Mouse (Mus musculus): ENCODE results near the gene Etl4.

Etl4 gene

GRCm38 (mm10) chr2:20583032-20583431 is 673.5 kb downstream of the Etl4 start:
- DNase-seq, result no peak

DNA sequence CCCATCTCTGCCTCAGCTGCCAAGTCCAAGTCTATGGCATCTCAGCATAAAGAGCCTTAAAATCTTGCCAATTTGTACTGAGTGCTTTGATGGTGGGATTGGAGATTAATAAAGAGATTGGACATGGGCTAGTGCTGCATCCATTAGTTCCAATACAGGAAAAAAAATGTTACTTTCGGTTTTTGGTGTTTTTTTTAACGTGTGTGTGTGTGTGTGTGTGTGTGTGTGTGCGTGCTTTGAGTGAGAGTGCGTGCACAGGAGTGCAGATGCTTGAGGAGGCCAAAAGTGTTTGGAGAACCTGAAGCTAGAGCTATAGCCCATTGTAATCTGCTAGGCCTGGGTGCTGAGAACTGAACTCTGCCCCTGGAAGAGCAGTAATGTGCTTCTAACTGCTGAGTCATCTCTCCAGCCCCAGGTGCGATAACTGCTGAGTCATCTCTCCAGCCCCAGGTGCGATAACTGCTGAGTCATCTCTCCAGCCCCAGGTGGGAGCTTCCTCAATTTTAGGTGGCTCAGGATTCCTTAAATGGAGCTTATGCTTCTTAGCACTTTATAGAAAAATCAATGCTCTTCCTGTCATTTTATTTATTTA is 674.1 kb downstream of the Etl4 start:
- no peak for DNase-seq

- no peak for DNase-seq
Measured at GRCm38 (mm10) chr2:20587913-20588312, 678.3 kb downstream of the Etl4 start.

- DNase-seq, result no peak
Measured at GRCm38 (mm10) chr2:20588631-20589030, 679.1 kb downstream of the Etl4 start.

DNA sequence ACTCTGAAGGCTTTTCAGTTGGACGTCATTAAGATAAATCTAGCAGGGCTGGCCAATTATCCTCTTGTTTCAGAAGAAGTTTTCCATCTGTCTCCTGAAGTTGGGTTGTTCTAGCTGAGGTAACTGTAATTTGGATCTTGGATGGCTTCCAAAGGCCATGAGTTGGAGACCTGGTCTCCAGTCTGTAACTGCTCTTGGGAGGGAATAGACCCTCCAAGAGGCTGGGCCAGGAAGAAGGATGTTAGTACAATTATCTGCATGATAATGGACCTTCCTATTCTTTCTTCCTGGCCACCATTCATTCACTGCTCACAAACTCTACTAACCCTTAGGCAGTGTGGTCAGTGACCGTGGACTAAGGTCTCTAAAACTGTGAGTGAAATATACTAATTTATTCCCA is 684.5 kb downstream of the Etl4 start:
- DNase-seq, result no peak

DNA sequence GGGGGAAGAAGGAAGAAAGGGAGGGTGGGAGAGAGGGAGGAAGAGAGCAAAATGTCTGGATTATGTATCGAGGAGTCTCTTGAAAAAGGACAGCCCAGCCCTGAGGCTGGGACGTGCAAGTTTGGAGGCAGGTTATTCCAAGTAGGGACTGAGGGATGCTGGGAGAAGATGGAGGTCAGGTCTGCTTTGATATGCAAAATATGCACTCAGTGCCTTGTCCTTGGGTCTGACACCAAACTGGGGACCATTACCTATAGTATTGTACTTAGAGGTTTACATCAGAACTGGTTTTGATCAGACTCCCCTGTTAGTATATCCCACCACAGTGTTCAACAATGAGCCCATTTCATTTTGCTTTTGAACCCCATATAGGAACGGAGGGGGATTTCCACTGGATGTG is 685.4 kb downstream of the Etl4 start:
- no peak for DNase-seq

GRCm38 (mm10) chr2:20596558-20596957 is 687.0 kb downstream of the Etl4 start:
- DNase-seq, result no peak

GRCm38 (mm10) chr2:20597193-20597592 is 687.6 kb downstream of the Etl4 start:
- DNase-seq, result no peak

GRCm38 (mm10) chr2:20602656-20603055 is 693.1 kb downstream of the Etl4 start:
- DNase-seq, result no peak

DNA sequence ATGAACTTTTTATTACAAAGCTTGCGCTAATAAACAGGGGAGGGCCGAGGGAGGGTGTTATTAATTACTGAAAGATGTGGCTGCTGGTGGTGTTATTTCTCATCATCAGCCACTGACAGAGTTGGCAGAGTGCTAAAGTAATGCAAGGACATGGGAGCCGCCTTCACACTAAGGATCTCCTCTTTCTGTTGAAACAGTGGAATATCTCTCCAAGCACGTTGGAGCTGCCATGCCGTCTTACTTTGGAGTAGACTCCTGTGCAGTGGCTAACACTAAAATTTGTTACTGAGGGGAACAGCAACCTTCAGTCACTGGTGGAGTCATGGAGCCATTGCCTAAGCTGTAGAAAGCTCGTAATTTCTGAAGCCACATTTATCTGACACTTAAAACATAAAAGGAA is 694.0 kb downstream of the Etl4 start:
- DNase-seq, result no peak

DNA sequence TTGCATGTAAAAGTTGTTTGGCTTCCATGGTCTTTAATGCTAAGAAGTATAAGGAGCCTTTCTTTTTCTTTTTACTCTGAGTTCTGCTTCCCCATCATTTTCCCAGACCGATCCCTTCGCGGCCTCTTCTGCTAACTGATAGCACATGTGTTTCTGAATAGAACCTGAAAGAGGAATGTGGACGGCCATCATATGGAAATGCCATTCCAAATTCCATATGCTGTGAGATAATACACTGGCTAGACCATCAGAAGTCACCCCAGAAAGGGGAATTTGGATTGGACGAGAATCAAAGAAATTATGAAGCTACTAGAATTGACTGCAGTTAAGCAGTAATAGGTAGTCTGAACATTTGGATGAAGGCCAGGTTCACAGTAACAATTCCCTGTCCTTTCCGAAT is 694.4 kb downstream of the Etl4 start:
- DNase-seq, result no peak

DNA sequence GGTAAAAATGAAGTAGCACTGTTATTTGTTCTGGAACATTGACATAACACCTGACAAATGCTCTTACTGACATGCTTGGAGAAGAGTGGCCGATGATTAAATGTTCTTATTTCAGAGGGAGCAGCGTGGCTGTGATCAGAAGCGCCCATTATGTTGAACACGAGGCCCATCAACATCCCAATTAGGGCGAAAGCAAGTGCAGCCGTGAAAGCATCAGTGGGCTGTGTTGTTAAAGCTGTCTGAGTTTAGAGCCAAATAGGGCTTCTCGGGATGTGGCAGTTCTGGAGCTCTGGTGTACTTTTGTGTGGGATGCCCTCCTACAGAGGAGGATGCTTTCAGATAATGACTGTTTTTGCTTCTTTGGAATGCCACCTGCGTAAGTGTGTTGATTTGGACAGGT is 699.6 kb downstream of the Etl4 start:
- no peak for DNase-seq

DNA sequence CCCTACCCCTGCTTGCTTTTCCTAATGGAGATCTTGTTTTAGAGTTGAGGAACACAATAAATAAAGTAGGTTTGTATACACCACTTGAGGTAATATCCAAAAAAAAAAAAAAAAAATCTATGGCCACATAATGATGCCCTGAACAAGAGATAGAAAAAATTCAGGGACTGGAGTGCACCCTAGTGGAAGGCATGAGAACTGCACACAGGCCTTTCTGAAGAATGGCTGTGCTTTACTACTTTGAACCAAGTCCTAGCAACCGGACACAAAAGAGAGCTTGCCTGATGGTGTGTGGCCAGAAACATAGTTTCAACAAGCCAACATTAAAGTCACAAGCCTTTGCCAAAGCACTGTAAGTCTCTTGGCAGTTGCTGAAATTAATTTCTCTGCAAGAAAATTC is 706.4 kb downstream of the Etl4 start:
- DNase-seq, result peak; percentile 56 to 66

DNA sequence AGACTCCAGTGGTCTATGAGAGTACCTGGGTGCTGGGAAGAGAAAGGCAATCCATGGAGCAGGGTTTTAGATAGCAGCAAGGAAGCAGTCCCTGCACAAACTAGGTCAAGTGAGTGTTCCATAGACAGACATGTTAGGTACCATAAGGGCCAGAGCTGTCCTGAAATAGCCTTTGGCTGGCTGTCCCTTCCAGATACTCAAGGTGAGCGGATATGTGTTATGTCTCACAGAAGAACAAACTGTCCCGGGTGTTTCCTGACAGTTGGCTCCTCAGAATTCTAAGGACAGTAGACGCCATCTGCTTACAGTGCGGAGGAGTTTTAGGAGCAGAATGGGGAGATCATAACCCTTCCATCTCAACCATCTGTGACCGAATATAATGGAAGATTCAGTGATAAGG is 708.8 kb downstream of the Etl4 start:
- peak in 1 of 2 experiments; percentile 4 for DNase-seq

- DNase-seq, result no peak
Measured at GRCm38 (mm10) chr2:20619881-20620280, 710.3 kb downstream of the Etl4 start.

- DNase-seq, result no peak
Measured at GRCm38 (mm10) chr2:20629156-20629712, 719.7 kb downstream of the Etl4 start.

DNA sequence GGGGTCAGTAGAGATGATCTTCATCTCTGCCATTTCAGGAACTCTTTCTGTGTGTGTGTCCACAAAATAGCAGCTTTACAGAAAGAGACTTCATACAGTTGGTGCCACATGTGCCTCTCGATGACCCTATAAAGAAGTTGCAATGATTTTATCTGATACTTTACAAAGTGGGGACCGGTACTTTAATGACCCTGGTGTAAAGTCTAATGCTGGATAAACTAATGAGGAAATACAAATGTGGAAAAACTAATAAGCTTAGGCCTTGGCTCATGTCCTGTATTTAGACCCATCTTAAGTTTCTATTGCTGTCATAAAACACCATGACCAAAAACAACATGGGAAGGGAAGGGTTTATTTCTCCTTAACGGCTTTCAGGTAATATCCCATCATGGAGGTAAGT is 729.0 kb downstream of the Etl4 start:
- DNase-seq, result no peak

- DNase-seq, result no peak
Measured at GRCm38 (mm10) chr2:20639721-20640120, 730.1 kb downstream of the Etl4 start.

GRCm38 (mm10) chr2:20642818-20643217 is 733.2 kb downstream of the Etl4 start:
- DNase-seq, result no peak

DNA sequence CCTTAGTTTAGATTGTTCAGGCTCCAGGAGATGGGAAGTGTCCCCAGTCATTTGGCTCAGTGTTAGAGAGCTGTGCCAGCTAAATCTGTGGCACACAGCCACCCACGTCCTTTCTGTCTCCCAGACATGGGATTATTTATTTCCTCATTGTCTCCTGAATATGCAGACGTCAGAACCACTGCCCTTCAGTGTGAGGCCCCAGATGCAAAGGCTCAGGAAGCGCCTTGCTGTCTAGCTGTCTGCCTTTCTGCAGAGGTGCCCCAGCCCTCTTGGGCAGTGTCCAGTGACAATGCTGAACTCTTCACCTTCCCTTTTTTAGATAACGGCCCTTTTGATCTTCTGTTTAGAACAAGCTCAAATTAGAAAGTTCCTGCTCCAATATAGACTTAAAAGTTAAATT is 740.2 kb downstream of the Etl4 start:
- DNase-seq, result peak; percentile 31 to 53

GRCm38 (mm10) chr2:20653116-20653515 is 743.5 kb downstream of the Etl4 start:
- no peak for DNase-seq

- no peak for DNase-seq
Measured at GRCm38 (mm10) chr2:20654058-20654457, 744.5 kb downstream of the Etl4 start.

- no peak for DNase-seq
Measured at GRCm38 (mm10) chr2:20654598-20655340, 745.2 kb downstream of the Etl4 start.

DNA sequence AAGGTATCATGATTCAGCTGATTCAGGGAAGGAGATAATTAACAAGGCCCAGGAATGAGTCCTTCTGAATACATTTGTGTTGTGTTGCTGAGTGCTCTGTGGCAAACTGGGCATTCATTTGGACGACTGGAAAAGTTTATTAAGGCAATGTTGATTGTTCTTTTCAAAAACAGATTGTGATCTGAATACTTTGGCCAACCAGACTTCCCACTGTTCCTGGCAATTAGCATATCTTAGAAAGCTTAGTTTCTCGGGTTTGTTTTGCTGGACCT is 745.7 kb downstream of the Etl4 start:
- no peak for DNase-seq

- no peak for DNase-seq
Measured at GRCm38 (mm10) chr2:20657856-20658255, 748.3 kb downstream of the Etl4 start.
